Comparison of ENCODE assay signal across 8 mouse cellular contexts in the genomic region with DNA sequence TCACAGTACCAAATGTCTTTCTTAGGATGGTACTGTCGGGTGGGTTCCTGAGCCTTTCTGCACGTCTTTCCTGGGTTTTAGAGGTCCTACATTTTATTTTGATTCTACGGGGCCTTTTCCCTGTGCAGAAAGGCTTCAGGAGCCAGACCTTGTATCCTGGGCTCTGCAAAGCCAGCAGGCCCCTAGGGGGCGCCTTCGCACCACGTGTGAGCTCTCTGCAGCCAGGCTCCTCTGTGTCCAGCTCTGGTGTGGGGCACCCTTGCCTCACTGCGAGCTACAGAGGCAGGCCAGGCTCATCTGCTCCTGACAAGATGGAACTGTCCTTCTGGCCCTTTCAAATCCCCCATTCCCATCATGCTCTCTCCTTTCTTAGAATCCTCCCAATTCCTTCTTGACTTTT. TPM values are rescaled to one million over a fixed set of nuclear protein-coding genes. Genes with fewer than 3 reads are reported as not detected.
DNase-seq lines count a peak whose midpoint lies in the region; ATAC-seq lines count a peak whose summit lies in the region.

No protein-coding gene starts in this region.

- no peaks in the 10 kb centered on the region for H3K27me3 ChIP-seq in hindbrain, embryonic 15.5 days

- no peak overlapping the region for H3K4me3 ChIP-seq in hindbrain, embryonic 15.5 days

- no peaks in the 10 kb centered on the region for H3K36me3 ChIP-seq in hindbrain, embryonic 15.5 days

- no peaks in the 10 kb centered on the region for H3K9me3 ChIP-seq in hindbrain, embryonic 15.5 days

- peak; percentile 86 for ATAC-seq in hindbrain, embryonic 15.5 days (ENCODE audit: low FRiP score, low read depth)

- 16% methylated on average over 7 of the region's 7 CpGs for WGBS in hindbrain, embryonic 15.5 days

- no peak overlapping the region for H3K4me2 ChIP-seq in hindbrain, embryonic 15.5 days

- H3K27ac ChIP-seq in hindbrain, embryonic 15.5 days (replicated peaks) = no peak overlapping the region

- H3K9ac ChIP-seq in hindbrain, embryonic 15.5 days = no peak overlapping the region

- H3K4me1 ChIP-seq in hindbrain, embryonic 15.5 days (replicated peaks) = peaks cover 3% of the 10 kb centered on the region; the same call in 1 of the 2 replicates

- peak; percentile 72 for DNase-seq in T-cell, adult 2 months (ENCODE audit: low spot score)
- peak; percentile 97 to 98 for DNase-seq in cerebellum, postnatal 25 days
- DNase-seq in frontal cortex, postnatal 36 days (ENCODE audit: low spot score in 2 of 2) = peak; percentile 88 to 92
- peak; percentile 89 to 95 for DNase-seq in layer of hippocampus, postnatal 25 days (ENCODE audit: extremely low spot score in 1 of 2, low spot score in 1 of 2)
- DNase-seq in lung, postnatal 36 days = peak; percentile 95
- peak; percentile 90 to 93 for DNase-seq in right cerebral cortex, adult 2 months (ENCODE audit: low spot score in 2 of 2)
- peak; percentile 77 for DNase-seq in urinary bladder, adult 2 months (ENCODE audit: low spot score)

RNA-seq across cellular contexts. Expression of a gene that starts 53.3 kb away (rescaled TPM):
- 57.1 and 67.8 TPM in 2 replicates for polyA plus RNA-seq in hindbrain, embryonic 15.5 days (2015; fragmentation: Nextera tagmentation; extraction: Ambion mirVana)
- total RNA-seq in layer of hippocampus, postnatal 25 days (2021) = 10 to 100 TPM; 37.6 to 38.6 TPM
- 39.3 and 40.1 TPM in 2 replicates for polyA plus RNA-seq in urinary bladder, adult 2 months (2012; rRNA removed)
